Mouse (Mus musculus) G1E-ER4 (cell line): Measurements from ENCODE around the gene Ptprt. TPM values are rescaled to one million over a fixed set of nuclear protein-coding genes. Genes with fewer than 3 reads are reported as not detected.

ENCODE experiments used
- GATA1 ChIP-seq: IDR thresholded peaks from one replicate; pipeline ENCODE4 v1.8.0; 2012; ENCODE audit warnings: low read length, inconsistent platforms
- polyA plus RNA-seq: library from polyadenylated mRNA; stranded (reverse); fragments of >175 nt; gene quantifications from 2 replicates; pipeline ENCODE4 v1.2.3, GENCODE M21; 2012

Ptprt gene
- not detected in 2 replicates for polyA plus RNA-seq

GRCm38 (mm10) chr2:162660941-162661386, at the start of gene Ptprt:
Gene Ptprt, minus strand, starts transcription at chr2:162661147.
- TF ChIP-seq GATA1, result no peak

DNA sequence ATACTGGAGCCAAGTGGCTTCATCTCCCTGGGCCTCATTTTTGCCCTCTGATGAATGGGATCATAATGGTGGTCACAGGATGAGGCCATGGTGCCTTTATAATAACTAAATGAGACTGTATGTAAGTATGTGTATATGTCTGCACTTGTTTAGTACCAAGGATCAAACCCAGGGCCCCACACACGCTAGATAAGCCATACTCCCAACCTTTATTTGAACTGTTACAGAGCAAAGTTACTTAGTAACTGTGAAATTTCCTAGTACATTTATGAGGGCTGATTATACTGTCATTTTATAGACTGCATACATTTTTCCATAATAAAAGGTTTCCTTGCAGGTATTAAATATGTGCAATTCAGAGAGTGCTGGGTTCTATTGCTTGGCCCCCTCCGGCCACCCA, 49.5 kb upstream of the Ptprt start:
- TF ChIP-seq GATA1, result no peak

DNA sequence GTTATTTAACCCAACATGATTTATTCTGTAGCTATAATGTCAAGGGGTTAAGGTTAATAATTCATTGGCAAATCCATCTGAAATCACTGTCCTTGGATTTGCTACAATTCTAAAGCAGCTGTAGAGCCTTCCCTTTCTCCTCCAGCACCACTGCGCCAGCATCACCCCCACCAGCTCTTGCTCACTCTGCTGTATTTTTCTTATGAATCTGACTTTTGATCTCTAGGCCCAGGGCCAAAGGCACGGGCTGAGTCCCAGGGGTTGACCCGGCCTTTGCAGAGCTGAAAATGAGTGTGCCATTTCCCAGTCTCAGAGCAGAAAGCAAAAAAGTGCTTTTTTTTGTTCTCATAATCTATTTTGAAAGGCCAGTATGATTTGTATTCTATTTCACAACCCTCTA, 38.7 kb upstream of the Ptprt start:
- no peak for TF ChIP-seq GATA1

- no peak for TF ChIP-seq GATA1
Measured at GRCm38 (mm10) chr2:162699036-162699435, 38.1 kb upstream of the Ptprt start.

- TF ChIP-seq GATA1, result no peak
Measured at GRCm38 (mm10) chr2:162698068-162698467, 37.1 kb upstream of the Ptprt start.

DNA sequence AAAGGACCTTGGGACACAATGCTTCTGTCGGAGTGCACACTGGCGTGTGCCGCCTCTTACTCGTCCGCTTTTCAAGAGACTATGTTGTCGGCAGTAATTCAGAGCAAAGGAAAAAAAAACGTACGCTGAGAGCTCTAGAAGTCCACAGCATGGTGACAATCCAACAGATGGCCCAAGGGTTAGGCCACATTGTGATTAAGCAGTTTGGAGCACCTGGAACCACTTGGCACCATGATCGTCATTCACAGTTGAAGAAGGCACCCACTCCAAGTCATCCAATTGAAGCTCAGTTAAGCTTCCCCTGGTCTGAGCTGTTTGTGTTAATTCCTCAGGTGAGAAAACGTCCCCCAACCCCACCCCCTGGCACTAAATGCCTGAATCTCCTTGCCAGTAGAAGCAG, 36.2 kb upstream of the Ptprt start:
- no peak for TF ChIP-seq GATA1

DNA sequence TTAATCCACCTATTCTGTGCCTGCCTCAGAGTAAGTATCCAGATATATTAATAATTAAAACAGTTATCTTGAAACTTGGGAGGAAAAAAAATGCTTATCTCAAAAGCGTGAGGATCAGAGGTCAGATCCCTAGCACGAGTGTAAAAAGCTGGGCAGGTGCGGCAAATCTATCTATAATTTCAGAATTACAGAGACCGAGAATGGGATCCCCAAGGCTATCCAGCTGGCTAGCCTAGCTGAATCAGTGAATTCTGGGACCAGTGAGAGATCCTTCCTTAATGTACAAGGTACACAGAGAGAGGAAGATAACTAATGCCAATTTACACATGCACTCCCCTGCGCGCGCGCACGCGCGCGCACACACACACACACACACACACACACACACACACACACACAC, 31.2 kb upstream of the Ptprt start:
- no peak for TF ChIP-seq GATA1

DNA sequence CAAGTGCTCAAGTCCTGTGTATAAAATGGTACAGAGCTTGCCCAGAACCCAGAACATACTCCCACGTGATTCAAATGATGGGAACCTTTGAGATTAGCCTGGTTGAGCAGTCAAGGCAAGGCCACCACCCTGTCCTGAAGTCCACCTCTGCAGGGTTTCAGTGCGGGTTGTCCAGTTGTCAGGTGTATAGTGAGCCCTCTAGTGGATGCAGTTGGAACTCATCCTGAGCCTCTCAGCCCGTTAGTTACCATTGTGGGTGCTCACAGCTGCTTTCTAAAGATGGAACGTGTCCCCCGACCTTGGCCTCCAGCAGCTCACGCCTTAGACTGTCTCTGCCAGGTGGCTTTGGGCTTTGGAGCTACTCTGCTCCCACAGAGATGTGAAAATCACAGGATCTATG, 21.7 kb upstream of the Ptprt start:
- TF ChIP-seq GATA1, result no peak

- no peak for TF ChIP-seq GATA1
Measured at GRCm38 (mm10) chr2:162662431-162662970, 1.6 kb upstream of the Ptprt start.

DNA sequence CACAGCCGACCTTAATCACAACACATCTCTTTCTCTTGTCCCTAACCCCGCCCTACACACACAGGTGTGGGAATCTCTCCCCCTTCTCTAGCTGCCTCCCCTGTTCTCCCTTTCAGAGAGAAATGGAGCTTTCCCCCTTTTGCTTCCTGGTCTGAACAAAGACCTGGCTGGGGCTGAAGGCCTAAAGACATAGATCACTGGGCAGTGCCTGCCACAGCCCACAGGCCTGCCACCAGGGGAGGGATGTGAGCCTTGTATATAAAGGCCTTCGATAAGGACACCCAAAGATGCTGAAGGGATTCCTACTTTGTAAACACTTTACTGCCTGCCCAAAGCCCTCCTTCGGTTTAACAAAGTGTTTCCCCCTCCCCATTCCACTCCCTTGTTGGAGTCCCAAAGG, 786 bp upstream of the Ptprt start:
- TF ChIP-seq GATA1, result no peak

- TF ChIP-seq GATA1, result no peak
Measured at GRCm38 (mm10) chr2:162660231-162660940, 561 bp downstream of the Ptprt start.

DNA sequence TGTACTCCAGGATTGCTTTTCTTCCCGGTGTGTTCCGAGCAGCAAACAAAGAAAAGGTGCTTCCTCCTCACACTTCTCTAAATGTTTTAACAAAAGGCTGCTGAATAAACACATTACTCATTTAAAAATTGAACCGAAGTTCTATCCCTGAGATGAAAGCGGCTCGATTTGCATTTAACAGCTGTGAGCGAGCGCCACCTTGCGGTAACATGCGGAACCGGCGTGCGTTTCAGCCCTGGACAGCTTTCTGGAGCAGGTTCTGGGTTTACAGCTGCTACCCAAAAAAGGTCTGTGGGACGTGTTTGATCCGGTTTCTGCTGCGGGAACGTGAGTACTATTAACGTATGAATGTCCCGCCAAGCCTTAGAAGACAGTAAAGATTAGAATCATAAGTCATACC, 1.9 kb downstream of the Ptprt start:
- TF ChIP-seq GATA1, result no peak

GRCm38 (mm10) chr2:162657541-162657940, 3.4 kb downstream of the Ptprt start:
- TF ChIP-seq GATA1, result no peak

DNA sequence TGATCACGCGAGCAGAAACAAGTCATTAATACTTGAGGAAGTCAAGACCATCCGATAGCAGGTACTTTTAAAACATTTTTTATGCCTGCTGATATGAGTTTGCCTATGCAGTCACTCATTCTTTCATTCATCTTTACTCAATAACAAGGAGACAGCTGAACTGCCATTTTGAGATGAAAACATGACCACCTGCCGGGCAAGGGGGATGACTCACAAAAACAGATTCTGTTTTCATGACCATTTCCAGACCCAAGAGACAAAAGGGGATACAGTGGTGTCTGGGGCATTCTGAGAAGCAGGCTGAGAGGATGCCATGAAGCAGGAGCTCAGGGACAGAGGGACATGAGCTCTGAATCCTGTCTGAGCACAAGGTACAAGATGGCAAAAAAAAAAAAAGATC, 6.5 kb downstream of the Ptprt start:
- TF ChIP-seq GATA1, result no peak

DNA sequence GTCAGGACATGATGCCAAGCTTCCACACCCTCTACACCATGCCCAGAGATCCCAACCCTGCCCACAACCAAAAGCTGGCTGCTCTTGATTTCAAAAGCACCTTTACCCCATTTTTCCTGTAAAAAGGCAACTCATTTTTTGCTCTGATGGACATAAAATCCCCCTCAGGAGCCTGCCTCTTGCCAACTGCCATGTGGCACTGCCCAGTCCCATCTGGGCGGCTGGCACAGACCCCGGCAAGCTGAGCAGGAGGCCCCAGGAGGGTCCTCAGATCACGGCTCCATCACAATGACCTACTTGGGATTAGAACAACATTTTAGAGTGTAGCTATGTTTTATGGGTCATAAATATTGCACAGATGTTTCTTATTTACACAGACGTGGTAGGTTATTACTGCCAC, 22.3 kb downstream of the Ptprt start:
- TF ChIP-seq GATA1, result no peak

DNA sequence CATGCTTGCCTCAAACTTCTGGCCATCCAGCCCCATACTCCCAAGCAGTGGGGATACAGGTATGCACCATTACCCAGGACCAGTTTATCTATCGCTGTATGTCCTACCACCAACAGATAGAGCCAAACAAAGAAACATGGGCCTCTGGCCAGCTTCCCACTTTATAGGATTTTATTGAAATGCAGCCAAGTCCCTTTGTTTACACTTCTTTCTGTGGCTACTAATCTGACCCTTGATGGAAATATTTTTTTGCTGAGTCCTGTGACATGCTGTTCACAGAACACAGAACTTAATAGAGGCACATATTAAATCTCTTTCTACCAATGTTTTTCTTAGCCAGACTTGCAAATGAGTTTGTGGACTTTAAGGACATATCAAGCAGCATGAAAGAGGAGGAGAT, 23.4 kb downstream of the Ptprt start:
- no peak for TF ChIP-seq GATA1

GRCm38 (mm10) chr2:162636387-162637009, 24.4 kb downstream of the Ptprt start:
- no peak for TF ChIP-seq GATA1
